Mouse (Mus musculus) retina, postnatal 1 day (tissue): Measurements from ENCODE around the gene Cox19.
"Not testable (repeated sequence)": the region's sequence is repeated elsewhere in the genome, so short reads cannot be mapped to it uniquely, and the experiment has no call there.

Experiments used
- DNase-seq: peaks from one replicate; pipeline ENCODE4 v3.0.0-alpha.2; 2012

Gene Cox19

GRCm38 (mm10) chr5:139359244-139359643 lies 8.0 kb upstream of the Cox19 start:
- no peak for DNase-seq

GRCm38 (mm10) chr5:139358653-139359052 lies 7.4 kb upstream of the Cox19 start:
- DNase-seq: peak; percentile 68

DNA sequence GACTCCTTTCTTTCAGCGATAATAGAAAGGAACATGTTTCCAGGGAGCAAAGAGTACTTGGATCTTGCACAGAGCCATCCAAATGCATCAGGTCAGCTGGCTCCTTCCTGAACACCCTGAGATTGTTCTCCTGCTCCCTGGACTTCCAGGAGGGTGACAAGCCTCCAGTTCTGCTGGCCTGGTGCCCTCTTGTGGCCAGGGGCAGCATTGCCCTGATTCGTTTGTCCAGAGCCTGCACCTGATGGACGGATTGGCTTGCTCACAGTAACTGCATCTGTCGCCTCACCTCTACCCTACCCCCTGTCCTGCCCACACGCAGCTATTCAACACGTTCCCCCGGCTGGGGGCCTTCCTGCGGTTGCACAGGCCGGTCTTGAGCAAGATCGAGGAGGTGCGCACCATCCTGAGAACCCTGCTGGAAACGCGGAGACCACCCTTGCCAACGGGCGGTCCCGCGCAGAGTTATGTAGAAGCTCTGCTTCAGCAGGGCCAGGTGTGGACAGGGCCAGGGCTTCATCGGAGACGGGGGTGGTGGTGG lies 4.1 kb upstream of the Cox19 start:
- peak; percentile 79 for DNase-seq

DNA sequence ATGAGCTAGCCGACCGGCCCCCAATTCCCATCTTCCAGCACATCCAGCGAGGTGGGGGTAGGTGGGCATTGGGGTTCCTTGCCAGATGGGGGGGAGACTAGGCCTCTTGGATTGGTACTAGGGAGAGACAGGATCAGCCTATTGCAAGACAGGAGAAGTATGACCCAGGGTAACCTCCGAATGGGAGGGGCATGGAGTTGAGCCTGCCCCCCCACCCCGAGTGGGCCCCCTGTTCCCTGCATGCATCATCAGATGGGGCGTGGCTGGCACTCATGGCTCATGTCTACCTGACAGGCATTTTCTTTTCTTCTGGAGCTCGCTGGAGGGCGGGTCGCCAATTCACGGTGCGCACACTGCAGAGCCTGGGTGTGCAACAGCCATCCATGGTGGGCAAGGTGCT lies 2.7 kb upstream of the Cox19 start:
- no peak for DNase-seq

GRCm38 (mm10) chr5:139353496-139353895 lies 2.3 kb upstream of the Cox19 start:
- DNase-seq: peak; percentile 61

DNA sequence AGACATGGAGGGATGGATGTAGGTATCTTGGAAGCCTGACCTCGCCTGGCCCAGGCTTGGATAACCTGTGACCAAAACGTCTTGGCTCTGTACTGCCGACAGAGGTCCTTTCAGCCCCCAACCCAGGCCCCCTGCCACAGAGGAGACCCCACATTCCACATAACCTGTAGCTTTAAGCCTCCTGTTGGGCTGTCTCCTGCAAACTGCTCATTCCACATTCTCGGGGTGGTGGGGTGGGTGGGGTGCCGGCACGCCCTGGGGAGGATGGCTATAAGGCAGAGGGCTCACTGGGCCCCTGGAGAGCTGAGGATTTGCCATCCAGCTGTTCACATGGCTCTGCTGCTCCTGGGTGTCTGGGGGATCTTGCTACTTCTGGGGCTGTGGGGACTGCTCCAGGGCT lies 1.1 kb upstream of the Cox19 start, which contains the start of gene Cyp2w1:
Gene Cyp2w1 (plus strand): TSS at position 301 of the 400 bp plus-strand sequence.
- DNase-seq: no peak

DNA sequence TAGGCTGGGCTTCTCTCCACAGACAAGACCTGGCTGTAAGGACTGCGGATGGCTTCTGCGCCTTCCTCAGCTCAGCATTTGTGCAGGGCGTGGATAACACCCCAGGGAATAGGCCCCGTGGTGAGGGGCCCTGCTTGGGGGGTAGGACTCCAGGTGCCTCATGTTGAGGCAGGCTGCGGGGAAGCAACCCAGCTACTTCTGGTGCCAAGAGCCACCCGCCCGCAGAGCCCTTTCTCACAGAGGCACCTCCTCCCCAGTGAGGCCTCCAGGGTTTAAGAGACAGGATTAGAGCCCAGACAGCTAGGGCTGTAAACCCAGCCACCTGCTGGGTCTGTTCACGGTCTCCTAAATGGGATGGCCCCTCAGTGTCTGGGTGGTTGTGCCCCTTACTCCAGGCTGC lies 410 bp upstream of the Cox19 start:
- DNase-seq: peak; percentile 55

DNA sequence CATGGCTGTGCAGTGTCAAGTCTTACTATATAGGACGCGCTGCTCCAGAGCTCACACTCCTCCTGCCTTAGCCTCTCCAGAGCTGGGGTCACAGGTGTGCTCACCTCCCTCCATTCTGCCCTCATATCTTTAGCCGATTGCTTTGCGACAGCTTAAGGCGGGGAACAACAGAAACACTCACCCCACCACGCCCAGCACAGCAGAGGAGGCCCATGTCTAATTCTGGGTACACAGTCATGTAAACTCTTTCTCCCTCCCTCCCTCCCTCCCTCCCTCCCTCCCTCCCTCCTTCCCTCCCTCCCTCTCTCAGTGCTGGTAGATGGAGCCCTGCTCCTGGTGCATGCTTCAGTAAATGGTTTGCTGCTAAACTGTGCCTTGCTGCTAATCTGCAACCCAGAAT lies 1.5 kb downstream of the Cox19 start:
- no peak for DNase-seq

DNA sequence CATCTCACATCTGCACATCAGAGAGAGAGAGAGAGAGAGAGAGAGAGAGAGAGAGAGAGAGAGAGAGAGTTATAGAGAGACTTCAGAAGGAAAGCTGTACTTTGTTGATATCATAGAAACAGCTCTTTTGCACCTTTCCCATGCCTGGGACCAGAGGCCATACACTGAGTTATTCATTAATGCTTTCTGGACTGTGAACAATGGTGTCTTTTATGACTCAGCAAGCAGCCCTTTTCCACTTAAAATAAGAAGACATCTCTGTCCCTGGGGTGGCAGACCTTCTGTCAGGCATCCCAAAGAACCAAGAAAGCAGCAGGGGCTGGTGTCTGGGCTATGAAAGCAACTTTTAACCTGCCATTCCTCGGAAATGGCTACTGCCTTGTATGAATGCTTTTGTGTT lies 4.0 kb downstream of the Cox19 start:
- DNase-seq: no peak

GRCm38 (mm10) chr5:139345364-139345714 lies 5.9 kb downstream of the Cox19 start:
- no peak for DNase-seq

DNA sequence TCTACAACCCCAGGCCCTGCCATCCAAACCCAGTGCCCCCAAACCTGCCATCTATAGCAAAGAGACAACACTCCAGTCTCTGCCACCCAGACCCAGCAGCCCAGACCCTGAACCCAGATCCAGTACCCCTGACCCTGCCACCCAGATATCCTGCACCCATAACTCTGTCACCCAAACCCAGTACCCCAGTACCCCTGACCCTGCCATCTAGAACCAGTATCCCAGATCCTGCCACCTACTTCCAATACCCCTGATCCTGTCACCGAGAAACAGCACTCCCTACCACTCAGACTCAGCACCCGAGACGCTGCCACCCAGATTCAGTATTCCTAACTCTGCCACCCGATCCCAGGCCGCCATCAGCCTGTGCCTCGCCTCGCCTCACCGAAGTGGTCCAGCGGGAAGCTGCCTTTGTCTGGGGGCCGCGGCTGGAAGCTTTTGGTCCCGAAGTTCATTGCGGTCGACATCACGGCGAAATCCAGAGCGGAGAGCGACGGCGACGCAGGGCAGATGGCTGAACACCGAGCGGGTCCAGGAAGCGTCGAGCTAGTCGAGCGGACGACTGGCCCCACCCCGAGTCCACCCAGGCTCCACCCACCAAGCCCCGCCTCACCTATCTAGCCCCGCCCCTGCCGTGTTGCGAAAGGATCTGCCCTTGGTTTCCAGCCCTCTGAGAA lies 6.4 kb downstream of the Cox19 start:
- DNase-seq: peak; percentile 96

GRCm38 (mm10) chr5:139344021-139344686 lies 7.1 kb downstream of the Cox19 start:
- peak; percentile 85 for DNase-seq

DNA sequence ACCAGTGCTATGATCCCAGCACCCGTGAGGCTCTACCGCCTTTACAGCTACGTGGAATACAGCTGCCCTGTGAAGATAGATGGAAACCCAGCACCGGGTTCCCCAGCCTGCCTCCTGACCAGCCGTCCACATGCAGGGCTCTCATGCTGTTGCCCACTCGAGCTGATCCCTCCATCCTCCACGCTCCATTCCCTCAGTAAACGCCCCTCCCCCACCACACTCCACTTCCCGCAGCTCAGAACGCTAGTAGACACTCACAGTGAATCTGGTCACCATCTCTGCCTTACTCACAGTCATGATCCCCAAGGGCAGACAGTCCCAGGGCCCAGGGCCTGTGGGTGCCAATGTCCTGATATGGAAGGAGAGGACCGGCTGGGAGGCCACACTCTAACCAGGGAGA lies 12.3 kb downstream of the Cox19 start:
- DNase-seq: no peak

DNA sequence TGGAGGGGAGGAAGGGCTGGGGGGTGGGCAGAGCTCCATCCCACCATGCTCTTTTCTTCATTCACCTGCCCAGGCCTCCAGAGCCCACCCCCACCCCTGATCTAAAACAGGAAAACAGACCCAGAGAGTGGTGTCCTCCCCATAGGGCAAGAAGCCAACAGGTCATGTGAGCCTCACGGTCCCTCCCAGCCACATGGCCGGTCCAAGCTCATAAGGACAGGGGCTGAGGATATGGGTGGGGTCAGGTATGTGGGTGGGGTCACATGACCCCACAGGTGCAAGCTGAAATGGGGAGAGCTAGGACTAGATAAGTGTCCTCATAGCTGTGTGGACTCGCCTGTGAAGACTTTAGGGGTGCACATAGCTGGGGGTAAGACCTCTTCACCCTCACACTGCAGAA lies 12.8 kb downstream of the Cox19 start:
- DNase-seq: no peak

- DNase-seq: no peak
These were observed 13.3 kb downstream of the Cox19 start for GRCm38 (mm10) chr5:139337826-139338370.

GRCm38 (mm10) chr5:139335634-139336033 lies 15.6 kb downstream of the Cox19 start:
- DNase-seq: no peak

GRCm38 (mm10) chr5:139334394-139334793 lies 16.8 kb downstream of the Cox19 start:
- DNase-seq: not testable (repeated sequence)

GRCm38 (mm10) chr5:139333301-139334013 lies 17.8 kb downstream of the Cox19 start:
- DNase-seq: no peak

DNA sequence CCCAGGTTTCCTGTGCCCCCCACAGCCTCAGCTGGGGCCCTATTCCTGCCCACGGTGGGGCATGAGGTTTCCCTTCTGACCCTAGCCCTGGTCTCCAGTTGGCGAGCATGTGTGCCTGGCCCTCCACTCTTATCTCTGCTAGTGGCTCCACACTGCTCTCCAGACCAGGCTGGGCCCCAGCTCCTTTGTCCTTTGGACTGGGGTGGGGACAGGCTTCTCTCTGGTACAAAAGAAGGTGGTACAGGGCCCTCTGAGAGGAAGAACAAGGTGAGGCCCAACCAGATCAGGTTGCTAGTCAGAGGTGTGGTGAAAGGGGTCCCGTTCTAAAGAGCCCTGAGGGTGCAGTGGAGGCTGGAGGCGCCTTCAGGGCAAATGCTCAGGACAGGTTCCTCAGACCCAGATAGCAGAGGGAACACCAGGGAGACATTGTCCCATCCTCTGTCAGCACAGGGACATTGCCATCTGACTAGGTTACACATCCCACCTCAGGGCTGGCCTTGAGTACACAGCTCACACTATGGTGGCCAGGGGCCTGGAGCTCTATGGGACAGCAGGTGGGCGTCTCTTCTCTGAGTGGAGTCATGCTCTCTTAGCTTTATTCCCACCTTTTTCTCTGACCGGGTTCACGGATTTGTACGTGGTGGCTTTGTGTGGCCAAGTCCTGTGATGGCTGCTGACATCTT lies 18.5 kb downstream of the Cox19 start:
- DNase-seq: no peak

- DNase-seq: peak; percentile 79
These were observed 19.5 kb downstream of the Cox19 start for GRCm38 (mm10) chr5:139331742-139332141.

- DNase-seq: no peak
These were observed 20.5 kb downstream of the Cox19 start for GRCm38 (mm10) chr5:139330766-139331165.

DNA sequence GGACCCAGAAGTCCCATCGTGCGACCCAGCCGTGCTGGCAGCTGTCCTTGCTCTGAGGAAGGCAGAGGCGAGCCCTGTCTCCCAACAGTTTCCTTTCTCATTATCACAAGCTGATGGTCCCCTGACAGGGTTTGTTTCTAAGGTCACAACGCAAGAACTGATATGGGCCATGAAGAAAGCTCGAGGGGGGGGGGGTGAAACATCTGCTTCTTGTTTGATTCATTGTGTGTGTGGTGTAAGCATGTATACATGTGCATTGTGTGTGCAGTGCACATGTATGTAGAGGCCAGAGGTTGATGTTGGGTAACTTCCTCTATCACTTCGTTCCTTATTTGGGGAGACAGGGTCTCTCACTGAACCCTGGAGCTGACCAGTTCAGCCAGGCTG lies 23.6 kb downstream of the Cox19 start:
- no peak for DNase-seq
